Mouse (Mus musculus): Measurements from ENCODE around the gene Mdn1. TPM values are rescaled to one million over a fixed set of nuclear protein-coding genes. Genes with fewer than 3 reads are reported as not detected.

Mdn1 gene
- 22.0 and 44.3 TPM in 2 replicates for polyA plus RNA-seq (2012; rRNA removed)

DNA sequence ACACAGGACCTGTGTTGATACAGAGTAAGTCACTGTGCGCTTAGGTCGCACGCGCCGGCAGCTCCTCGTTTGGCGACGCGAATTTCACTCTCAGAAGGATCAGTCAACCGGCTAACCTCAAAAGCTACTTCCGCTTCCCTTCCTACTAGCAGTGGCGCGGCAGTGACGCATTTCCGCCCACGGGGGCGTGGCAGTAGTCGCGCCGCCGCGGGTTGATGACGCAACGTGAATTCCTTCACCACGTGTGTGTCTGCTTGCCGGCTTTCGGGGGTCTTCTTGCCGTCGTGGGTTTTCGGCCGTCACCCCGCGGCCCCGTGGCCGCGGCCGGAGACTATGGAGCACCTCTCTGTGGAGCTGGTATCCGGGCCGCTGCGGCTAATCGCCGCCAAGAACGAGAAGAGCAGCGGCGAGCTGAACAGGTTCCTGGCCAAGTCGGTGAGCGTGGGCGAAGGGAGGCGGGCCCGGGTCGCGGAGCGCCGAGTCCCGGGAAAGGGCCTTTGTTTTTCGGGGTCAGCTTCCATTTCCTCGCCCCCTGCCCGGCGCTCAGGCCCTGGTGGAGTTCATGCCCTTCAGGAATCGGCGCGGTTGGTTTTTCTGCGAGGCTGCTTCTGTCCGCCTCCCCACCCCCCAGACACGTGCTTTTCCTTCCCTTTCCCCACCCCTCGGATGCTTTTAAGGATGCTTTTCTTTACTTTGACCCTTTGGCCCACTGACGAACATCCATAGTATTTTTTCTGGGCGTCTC lies at the start of gene Mdn1:
Mdn1 (plus strand) TSS at position 202 of the 745 bp plus-strand sequence.

DNA sequence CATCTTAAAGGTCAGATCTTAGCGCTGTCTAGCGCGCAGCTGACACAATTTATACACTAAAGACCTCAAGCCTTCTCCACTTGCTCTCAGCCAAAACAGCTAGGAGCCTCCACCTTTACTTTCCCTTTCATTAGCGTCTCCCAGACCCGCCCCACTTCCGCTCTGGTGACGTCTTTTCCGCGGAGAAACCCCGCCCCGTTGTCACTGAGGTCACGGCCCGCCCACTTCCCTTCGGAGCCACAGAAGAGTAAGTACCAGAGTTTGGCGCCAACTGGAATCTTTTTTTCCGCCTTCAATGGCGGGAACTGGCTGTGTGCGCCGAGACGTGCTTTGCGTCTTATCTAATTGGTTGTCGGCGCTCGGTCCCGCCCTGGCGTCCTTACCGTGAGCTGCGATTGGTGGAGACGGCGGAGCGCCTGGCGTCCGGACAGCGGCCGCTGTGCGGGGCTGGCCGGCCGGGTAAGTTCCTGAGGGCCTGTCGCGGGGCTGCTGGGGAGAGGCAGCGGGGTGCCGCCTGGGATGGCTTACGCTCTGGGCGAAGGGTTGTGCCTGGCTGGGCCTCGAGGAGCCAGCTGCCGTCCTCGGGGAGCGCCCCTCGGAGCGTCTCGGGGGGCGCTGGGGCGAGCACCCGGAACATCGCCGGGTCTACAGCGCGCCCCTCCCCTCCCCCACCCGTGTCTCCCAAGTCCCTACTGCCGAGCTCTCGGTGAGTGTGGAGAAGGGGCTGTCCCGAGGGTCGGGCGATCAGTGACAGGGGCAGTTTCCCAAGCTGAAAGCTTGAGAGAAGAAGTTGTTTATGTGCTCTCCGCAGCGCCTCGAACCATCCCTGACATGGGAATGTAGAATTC lies 41.7 kb upstream of the Mdn1 start, which contains the start of gene Casp8ap2:
Casp8ap2 (plus strand) TSS at position 418 of the 848 bp plus-strand sequence.

DNA sequence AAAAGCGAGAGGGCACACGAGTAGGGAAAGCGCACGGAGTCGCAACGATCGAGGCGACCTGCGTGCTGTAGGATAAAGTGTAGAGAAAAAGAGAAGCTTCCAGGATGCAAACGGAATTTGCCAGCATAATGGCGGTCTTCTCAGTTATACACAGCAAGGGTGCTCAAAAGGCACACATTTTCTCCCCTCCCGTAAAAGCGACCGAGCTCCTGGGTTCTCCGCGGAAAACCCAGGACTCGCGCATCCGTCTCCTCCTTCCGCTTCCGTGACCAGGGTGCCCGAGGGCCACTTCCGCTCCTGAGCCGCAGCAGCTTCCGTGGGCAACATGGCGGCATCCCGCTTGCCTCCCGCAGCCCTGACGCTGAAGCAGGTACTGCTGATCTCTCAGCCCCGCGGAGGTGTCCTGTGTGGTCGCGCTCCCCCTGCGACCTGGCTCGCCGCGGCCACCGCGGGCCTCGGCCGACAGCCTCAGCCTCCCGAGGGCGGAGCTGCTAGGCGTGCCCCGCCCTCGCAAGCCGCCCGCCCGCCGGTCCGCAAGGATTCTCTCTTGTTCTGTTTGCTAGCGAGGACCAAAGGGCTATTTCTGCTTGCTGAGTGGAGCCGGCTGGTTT lies 143.2 kb downstream of the Mdn1 start, which contains the start of gene Lyrm2:
Lyrm2 (plus strand) TSS at position 288 of the 611 bp plus-strand sequence.

Other genes starting within 250 kb of the Mdn1 start
- gene Gja10, start 54.4 kb upstream of the Mdn1 start, polyA plus RNA-seq (2012; rRNA removed), result 0.02 and 0.12 TPM in 2 replicates
- 17.9 and 22.4 TPM in 2 replicates for gene Casp8ap2, start 41.7 kb upstream of the Mdn1 start, polyA plus RNA-seq (2012; rRNA removed)
- gene Lyrm2, start 143.1 kb downstream of the Mdn1 start, polyA plus RNA-seq (2012; rRNA removed), result 83.5 and 116 TPM in 2 replicates

Data from central nervous system, embryonic 11.5 days (tissue).